Mouse (Mus musculus): ENCODE results near the gene Ugt1a7c. TPM values are rescaled to one million over a fixed set of nuclear protein-coding genes. Genes with fewer than 3 reads are reported as not detected.
"Not testable (repeated sequence)": the region's sequence is repeated elsewhere in the genome, so short reads cannot be mapped to it uniquely, and the experiment has no call there.

The Ugt1a7c gene
- polyA plus RNA-seq, 1 experiment from 2014 or later: 1.3 TPM

- 65% methylated on average over 2 of the region's 2 CpGs for WGBS
- not testable (repeated sequence) for H3K4me2 ChIP-seq (replicated peaks); ATAC-seq (ENCODE audit: low FRiP score); H3K27ac ChIP-seq; DNase-seq (ENCODE audit: low spot score); H3K4me3 ChIP-seq (replicated peaks; ENCODE audit: low read length); H3K27me3 ChIP-seq (ENCODE audit: control insufficient read depth, insufficient read depth, low read length); H3K9me3 ChIP-seq (ENCODE audit: control insufficient read depth, low read length); H3K36me3 ChIP-seq (replicated peaks; ENCODE audit: control insufficient read depth, insufficient read depth); H3K4me1 ChIP-seq (replicated peaks; ENCODE audit: control insufficient read depth, insufficient read depth, low read length); H3K9ac ChIP-seq
Measured at GRCm38 (mm10) chr1:88150133-88150532, 55.3 kb downstream of the Ugt1a7c start.

- Histone ChIP-seq H3K9ac (no peak overlapping the region), H3K27ac (no peak overlapping the region), H3K4me1 (replicated peaks; ENCODE audit: control insufficient read depth, insufficient read depth, low read length) (no peaks in the 10 kb centered on the region), H3K4me3 (replicated peaks; ENCODE audit: low read length) (no peak overlapping the region), H3K36me3 (replicated peaks; ENCODE audit: control insufficient read depth, insufficient read depth) (no peaks in the 10 kb centered on the region), H3K4me2 (replicated peaks) (no peak overlapping the region), H3K27me3 (ENCODE audit: control insufficient read depth, insufficient read depth, low read length) (no peaks in the 10 kb centered on the region), H3K9me3 (ENCODE audit: control insufficient read depth, low read length) (no peaks in the 10 kb centered on the region)
- no peak for DNase-seq (ENCODE audit: low spot score)
- WGBS: 96% methylated on average over 2 of the region's 2 CpGs
- ATAC-seq (ENCODE audit: low FRiP score): no peak
Measured at GRCm38 (mm10) chr1:88158430-88158829, 63.6 kb downstream of the Ugt1a7c start.

GRCm38 (mm10) chr1:88165711-88166110 lies 70.8 kb downstream of the Ugt1a7c start, which contains the start of gene Ugt1a5:
Gene Ugt1a5 (plus strand): TSS chr1:88166012.
- ATAC-seq (ENCODE audit: low FRiP score) (no peak), DNase-seq (ENCODE audit: low spot score) (no peak)
- Histone ChIP-seq H3K4me2 (replicated peaks) (no peak within 1 kb of the TSS), H3K9ac (no peak within 1 kb of the TSS), H3K4me1 (replicated peaks; ENCODE audit: control insufficient read depth, insufficient read depth, low read length) (no peaks in the 10 kb centered on the region), H3K4me3 (replicated peaks; ENCODE audit: low read length) (no peak within 1 kb of the TSS), H3K27me3 (ENCODE audit: control insufficient read depth, insufficient read depth, low read length) (no peaks in the 10 kb centered on the region), H3K27ac (no peak within 1 kb of the TSS), H3K9me3 (ENCODE audit: control insufficient read depth, low read length) (no peaks in the 10 kb centered on the region), H3K36me3 (replicated peaks; ENCODE audit: control insufficient read depth, insufficient read depth) (no peaks in the 10 kb centered on the region)
- WGBS: 82% methylated on average over 5 of the region's 5 CpGs

DNA sequence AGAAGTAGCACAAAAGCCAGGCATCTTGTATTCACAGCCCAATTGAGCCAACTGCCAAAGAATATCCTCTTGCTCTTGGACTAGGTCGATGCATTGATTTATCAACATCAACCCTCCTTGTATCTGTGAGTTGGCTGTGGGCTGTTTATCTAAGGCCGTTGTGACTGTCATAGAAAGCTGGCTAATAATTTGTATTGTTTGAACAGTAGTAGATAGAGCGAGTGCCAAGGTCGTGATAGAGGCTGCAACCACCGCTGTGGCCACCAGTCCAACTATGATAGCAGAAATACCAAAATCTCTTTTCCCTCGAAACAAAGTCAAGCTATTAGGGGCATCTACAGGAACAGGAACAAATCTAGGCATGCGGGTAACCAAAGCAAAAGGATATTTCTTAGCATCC lies 77.3 kb downstream of the Ugt1a7c start:
- not testable (repeated sequence) for ATAC-seq (ENCODE audit: low FRiP score); H3K4me2 ChIP-seq (replicated peaks)
- WGBS: 97% methylated on average over 5 of the region's 7 CpGs

DNA sequence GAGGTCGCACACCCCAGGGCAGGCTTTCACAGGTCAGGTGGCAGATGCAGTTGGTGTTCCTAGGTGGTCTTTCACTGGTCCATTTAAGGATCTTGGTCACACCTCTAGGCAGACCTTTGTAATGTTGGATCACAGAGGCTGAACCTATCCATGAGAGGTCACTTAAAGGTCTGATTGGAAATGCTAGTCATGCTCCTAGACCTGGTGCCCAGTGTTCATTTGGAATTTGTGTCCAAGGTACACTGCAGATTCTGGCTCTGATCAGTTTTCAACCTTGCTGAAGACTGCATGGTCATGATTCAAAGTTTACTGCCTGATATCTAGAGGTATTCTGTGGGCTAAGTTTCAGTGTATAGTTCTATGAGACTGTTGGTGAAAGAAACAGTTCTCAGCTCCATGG lies 84.8 kb downstream of the Ugt1a7c start:
- no peak overlapping the region for H3K9ac ChIP-seq
- H3K4me3 ChIP-seq (replicated peaks; ENCODE audit: low read length): no peak overlapping the region
- no peaks in the 10 kb centered on the region for H3K36me3 ChIP-seq (replicated peaks; ENCODE audit: control insufficient read depth, insufficient read depth)
- 0 out of 2 replicates have a peak, but pooled peaks cover 8% of the 10 kb centered on the region for H3K9me3 ChIP-seq (ENCODE audit: control insufficient read depth, low read length)
- WGBS: 100% methylated on average over 1 of the region's 1 CpGs
- H3K4me1 ChIP-seq (replicated peaks; ENCODE audit: control insufficient read depth, insufficient read depth, low read length): no peaks in the 10 kb centered on the region
- ATAC-seq (ENCODE audit: low FRiP score): no peak
- H3K27me3 ChIP-seq (ENCODE audit: control insufficient read depth, insufficient read depth, low read length): no peaks in the 10 kb centered on the region
- H3K4me2 ChIP-seq (replicated peaks): no peak overlapping the region
- H3K27ac ChIP-seq: no peak overlapping the region
- DNase-seq (ENCODE audit: low spot score): no peak

More for the DNA sequence above, 77.3 kb downstream of the Ugt1a7c start:
- not testable (repeated sequence) for H3K4me3 ChIP-seq (replicated peaks; ENCODE audit: low read length); H3K9ac ChIP-seq; H3K27ac ChIP-seq; H3K36me3 ChIP-seq (replicated peaks; ENCODE audit: control insufficient read depth, insufficient read depth); H3K4me1 ChIP-seq (replicated peaks; ENCODE audit: control insufficient read depth, insufficient read depth, low read length); DNase-seq (ENCODE audit: low spot score); H3K27me3 ChIP-seq (ENCODE audit: control insufficient read depth, insufficient read depth, low read length); H3K9me3 ChIP-seq (ENCODE audit: control insufficient read depth, low read length)

- Histone ChIP-seq H3K9ac (no peak overlapping the region), H3K4me2 (replicated peaks) (no peak overlapping the region), H3K9me3 (ENCODE audit: control insufficient read depth, low read length) (no peaks in the 10 kb centered on the region), H3K36me3 (replicated peaks; ENCODE audit: control insufficient read depth, insufficient read depth) (no peaks in the 10 kb centered on the region), H3K27ac (no peak overlapping the region), H3K27me3 (ENCODE audit: control insufficient read depth, insufficient read depth, low read length) (no peaks in the 10 kb centered on the region), H3K4me1 (replicated peaks; ENCODE audit: control insufficient read depth, insufficient read depth, low read length) (no peaks in the 10 kb centered on the region), H3K4me3 (replicated peaks; ENCODE audit: low read length) (no peak overlapping the region)
- ATAC-seq (ENCODE audit: low FRiP score) (no peak), DNase-seq (ENCODE audit: low spot score) (no peak)
- WGBS: 94% methylated on average over 5 of the region's 5 CpGs
Measured at GRCm38 (mm10) chr1:88186325-88186935, 91.6 kb downstream of the Ugt1a7c start.

DNA sequence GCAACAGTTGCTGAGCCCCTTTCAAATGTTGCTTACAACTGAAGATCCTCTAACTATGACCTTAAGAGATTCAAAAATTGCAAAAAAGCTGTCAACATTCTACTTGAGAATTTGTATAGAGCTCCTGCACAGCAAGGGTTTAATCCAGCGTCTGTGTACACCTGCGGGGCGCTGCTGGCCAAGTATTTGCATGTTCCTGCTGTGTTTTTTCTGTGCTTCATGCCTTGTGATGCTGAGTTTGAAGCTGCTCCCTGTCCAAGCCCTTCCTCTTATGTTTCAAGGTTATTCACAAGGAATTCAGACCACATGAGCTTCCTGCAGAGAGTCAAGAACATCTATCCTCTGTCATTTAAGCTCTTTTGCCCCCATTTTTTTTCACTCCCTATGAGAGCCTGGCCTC lies 97.3 kb downstream of the Ugt1a7c start:
- no peak overlapping the region for H3K4me3 ChIP-seq (replicated peaks; ENCODE audit: low read length)
- H3K27ac ChIP-seq: no peak overlapping the region
- no peaks in the 10 kb centered on the region for H3K9me3 ChIP-seq (ENCODE audit: control insufficient read depth, low read length)
- no peak for ATAC-seq (ENCODE audit: low FRiP score)
- WGBS: 68% methylated on average over 3 of the region's 3 CpGs
- no peak overlapping the region for H3K9ac ChIP-seq
- no peaks in the 10 kb centered on the region for H3K36me3 ChIP-seq (replicated peaks; ENCODE audit: control insufficient read depth, insufficient read depth)
- no peaks in the 10 kb centered on the region for H3K4me1 ChIP-seq (replicated peaks; ENCODE audit: control insufficient read depth, insufficient read depth, low read length)
- no peak for DNase-seq (ENCODE audit: low spot score)
- no peaks in the 10 kb centered on the region for H3K27me3 ChIP-seq (ENCODE audit: control insufficient read depth, insufficient read depth, low read length)
- no peak overlapping the region for H3K4me2 ChIP-seq (replicated peaks)

- Histone ChIP-seq H3K27ac (no peak overlapping the region), H3K36me3 (replicated peaks; ENCODE audit: control insufficient read depth, insufficient read depth) (no peaks in the 10 kb centered on the region), H3K4me3 (replicated peaks; ENCODE audit: low read length) (no peak overlapping the region), H3K4me2 (replicated peaks) (no peak overlapping the region), H3K9me3 (ENCODE audit: control insufficient read depth, low read length) (no peaks in the 10 kb centered on the region), H3K27me3 (ENCODE audit: control insufficient read depth, insufficient read depth, low read length) (no peaks in the 10 kb centered on the region), H3K9ac (no peak overlapping the region), H3K4me1 (replicated peaks; ENCODE audit: control insufficient read depth, insufficient read depth, low read length) (no peaks in the 10 kb centered on the region)
- ATAC-seq (ENCODE audit: low FRiP score) (no peak), DNase-seq (ENCODE audit: low spot score) (no peak)
- 86% methylated on average over 1 of the region's 1 CpGs for WGBS
Measured at GRCm38 (mm10) chr1:88195687-88196086, 100.8 kb downstream of the Ugt1a7c start.

DNA sequence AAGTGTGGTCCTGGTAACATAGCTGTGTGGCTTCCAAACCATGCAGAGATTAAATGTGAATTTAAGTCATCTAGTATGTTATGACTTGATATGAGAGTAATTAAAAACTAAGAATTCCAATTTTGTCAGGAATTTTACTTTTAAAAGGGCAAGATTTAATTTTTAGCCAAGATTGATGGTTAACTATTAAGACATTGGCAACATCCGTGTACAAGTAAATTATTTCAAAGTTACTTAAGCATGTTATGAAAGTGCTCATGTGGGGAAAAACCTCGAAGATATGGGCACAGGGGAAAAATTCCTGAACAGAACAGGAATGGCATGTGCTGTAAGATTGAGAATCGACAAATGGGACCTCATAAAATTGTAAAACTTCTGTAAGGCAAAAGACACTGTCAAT lies 102.6 kb downstream of the Ugt1a7c start:
- no peaks in the 10 kb centered on the region for H3K36me3 ChIP-seq (replicated peaks; ENCODE audit: control insufficient read depth, insufficient read depth)
- no peak overlapping the region for H3K4me3 ChIP-seq (replicated peaks; ENCODE audit: low read length)
- 81% methylated on average over 3 of the region's 3 CpGs for WGBS
- H3K4me1 ChIP-seq (replicated peaks; ENCODE audit: control insufficient read depth, insufficient read depth, low read length): no peaks in the 10 kb centered on the region
- ATAC-seq (ENCODE audit: low FRiP score) (no peak), DNase-seq (ENCODE audit: low spot score) (no peak)
- H3K9me3 ChIP-seq (ENCODE audit: control insufficient read depth, low read length): no peaks in the 10 kb centered on the region
- no peak overlapping the region for H3K4me2 ChIP-seq (replicated peaks)
- no peak overlapping the region for H3K27ac ChIP-seq
- no peaks in the 10 kb centered on the region for H3K27me3 ChIP-seq (ENCODE audit: control insufficient read depth, insufficient read depth, low read length)
- H3K9ac ChIP-seq: no peak overlapping the region

DNA sequence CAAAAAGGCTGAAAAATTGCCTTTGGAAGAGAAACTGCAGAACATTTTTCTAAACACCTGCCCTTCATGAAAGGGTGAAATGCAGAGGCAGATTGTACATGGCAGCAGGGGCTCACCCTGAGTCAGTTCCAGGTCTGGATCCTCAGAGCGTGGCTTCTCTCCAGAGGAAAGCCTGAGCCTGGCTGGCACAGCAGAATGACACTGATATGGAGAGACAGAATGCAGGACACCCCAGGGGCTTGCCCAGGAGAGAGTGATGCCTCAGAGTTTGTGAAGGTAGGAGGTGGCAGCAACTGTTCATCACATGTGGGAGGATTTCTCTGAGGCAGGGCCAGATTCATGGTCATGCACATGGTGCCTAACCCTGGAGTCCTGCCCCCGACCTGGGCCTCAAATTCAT lies 105.1 kb downstream of the Ugt1a7c start:
- H3K4me2 ChIP-seq (replicated peaks): no peak overlapping the region
- H3K27ac ChIP-seq: no peak overlapping the region
- H3K4me1 ChIP-seq (replicated peaks; ENCODE audit: control insufficient read depth, insufficient read depth, low read length): no peaks in the 10 kb centered on the region
- no peak for DNase-seq (ENCODE audit: low spot score)
- no peaks in the 10 kb centered on the region for H3K27me3 ChIP-seq (ENCODE audit: control insufficient read depth, insufficient read depth, low read length)
- no peak overlapping the region for H3K9ac ChIP-seq
- WGBS: 81% methylated on average over 2 of the region's 2 CpGs
- no peak for ATAC-seq (ENCODE audit: low FRiP score)
- no peaks in the 10 kb centered on the region for H3K36me3 ChIP-seq (replicated peaks; ENCODE audit: control insufficient read depth, insufficient read depth)
- peaks cover 13% of the 10 kb centered on the region; the same call in 1 of the 2 replicates for H3K9me3 ChIP-seq (ENCODE audit: control insufficient read depth, low read length)
- H3K4me3 ChIP-seq (replicated peaks; ENCODE audit: low read length): no peak overlapping the region
